Mouse (Mus musculus) small intestine, adult 10 weeks (tissue): Measurements from ENCODE around the gene Jtb. TPM values are rescaled to one million over a fixed set of nuclear protein-coding genes. Genes with fewer than 3 reads are reported as not detected.

Experiments
- polyA plus RNA-seq: library from polyadenylated mRNA; stranded (reverse); fragments of 350-450 nt; fragmentation: Illumina TruSeq; extraction: RNeasy Lipid Tissue Mini Kit (QIAGEN cat#74804); gene quantifications from one replicate; pipeline ENCODE4 v1.2.3, GENCODE M21; 2014; ENCODE audit warnings: low replicate concordance

Jtb gene
- 152 TPM for polyA plus RNA-seq

DNA sequence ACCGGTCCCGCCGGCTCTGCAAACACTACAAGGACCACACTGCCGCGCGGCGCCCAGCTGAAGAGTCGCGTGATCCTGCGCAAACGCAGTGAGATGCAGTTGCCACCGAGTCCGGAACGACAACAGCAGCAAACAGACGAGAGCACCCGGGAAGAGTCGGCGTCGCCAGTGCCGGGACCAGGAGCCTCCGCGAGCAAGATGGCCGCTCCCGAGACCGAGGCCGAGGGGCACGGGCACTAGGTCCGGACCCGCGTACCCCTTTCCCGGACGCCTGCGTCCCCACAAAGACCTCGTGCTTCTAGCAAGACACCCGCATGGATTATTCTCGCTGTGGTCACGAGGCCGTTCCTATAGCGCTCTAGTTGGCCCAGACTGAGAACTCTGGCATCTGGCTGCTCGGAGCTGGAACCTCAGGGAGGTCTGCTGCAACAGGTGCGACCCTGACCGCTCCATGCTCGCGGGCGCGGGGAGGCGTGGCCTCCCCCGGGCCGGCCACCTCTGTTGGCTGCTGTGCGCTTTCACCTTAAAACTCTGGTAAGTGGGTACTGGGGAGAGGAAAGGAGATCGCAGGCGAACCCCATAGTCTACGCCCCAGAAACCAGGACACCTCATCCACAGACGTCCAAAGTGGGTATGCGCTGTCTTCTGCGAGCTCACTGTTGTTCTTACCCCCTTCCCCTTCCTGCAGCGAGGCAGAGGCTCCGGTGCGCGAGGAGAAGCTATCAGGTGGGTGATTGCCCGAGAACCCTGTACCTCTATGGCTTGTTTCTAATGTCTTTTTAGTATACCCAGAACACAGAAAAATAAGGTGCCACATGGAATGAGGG, at the start of gene Jtb:
Gene Jtb, plus strand, starts transcription at position 91 of the 827 bp plus-strand sequence.

DNA sequence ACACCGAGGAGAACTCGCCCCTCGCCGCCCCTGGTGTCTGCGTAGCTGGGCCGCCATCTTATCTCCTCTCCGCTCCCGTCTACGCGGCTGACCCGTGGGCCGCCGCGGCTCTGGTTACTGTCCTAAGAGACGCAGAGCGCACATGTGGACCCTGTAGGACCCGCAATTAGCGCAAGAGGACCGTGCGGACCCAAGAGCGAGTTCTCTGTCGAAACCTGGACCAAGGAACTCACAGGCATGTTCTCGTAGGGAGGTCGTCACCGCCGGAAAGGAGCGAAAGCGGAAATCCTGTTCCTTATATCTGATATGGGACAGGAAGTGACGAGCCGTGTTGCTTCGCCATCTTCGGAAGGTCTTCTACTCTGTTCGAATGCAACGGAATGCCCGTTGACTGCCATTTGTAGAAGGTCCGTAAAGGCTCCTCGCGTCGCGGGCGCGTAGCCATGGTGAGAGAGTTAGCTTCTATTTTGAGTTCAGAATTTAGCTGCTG, 18.0 kb upstream of the Jtb start, which contains the start of the genes Rps27 and Rab13:
Gene Rps27, minus strand, starts transcription at position 275 of the 490 bp plus-strand sequence.
Gene Rab13, plus strand, starts transcription at position 319 of the 490 bp plus-strand sequence.

GRCm38 (mm10) chr3:90242984-90243775, 11.8 kb downstream of the Jtb start, which contains the start of gene Creb3l4:
TSS of gene Creb3l4 (minus strand) at chr3:90243512.

DNA sequence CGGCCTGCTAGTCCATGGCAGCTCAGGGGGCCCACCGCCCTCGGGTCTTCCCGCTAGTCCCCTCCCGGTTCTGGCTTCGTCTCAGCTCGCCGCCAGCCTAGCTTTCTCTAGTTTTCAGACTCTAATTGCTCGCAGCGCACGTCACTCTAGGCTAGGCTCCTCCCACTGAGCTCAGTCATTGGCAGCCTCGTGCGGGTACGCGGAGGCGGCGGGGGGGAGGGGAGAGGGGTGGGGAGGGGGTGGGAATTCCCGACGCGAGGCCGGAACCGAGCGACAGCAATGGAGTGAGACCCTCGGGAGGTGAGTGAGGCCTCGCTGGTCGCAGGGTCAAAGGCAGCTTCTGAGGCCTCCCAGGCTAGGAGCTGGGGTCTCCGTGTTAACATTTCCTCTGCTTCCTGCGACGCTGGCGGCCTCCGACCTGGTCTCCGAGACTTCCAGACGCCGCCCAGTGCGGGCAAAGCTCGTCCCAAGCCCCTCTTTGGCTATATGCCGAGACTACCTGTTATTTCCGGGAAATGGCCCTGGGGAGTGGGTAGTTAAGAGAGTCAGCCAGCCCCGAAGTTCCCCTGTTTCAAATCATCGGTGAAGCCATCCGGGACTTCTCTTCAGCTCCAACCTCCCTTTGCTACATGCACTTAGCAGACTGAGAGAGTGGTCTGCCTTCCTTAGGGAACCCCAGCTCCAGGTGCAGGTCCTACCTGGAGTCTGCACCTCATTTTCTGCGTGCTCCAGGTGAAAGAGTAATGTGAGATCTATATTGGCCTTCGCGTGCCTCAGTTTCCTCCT, 16.8 kb downstream of the Jtb start, which contains the start of gene Slc39a1:
Gene Slc39a1, plus strand, starts transcription at position 213 of the 786 bp plus-strand sequence.

GRCm38 (mm10) chr3:90253653-90254418, 22.4 kb downstream of the Jtb start, which contains the start of gene Crtc2:
TSS of gene Crtc2 (plus strand) at chr3:90254163.

DNA sequence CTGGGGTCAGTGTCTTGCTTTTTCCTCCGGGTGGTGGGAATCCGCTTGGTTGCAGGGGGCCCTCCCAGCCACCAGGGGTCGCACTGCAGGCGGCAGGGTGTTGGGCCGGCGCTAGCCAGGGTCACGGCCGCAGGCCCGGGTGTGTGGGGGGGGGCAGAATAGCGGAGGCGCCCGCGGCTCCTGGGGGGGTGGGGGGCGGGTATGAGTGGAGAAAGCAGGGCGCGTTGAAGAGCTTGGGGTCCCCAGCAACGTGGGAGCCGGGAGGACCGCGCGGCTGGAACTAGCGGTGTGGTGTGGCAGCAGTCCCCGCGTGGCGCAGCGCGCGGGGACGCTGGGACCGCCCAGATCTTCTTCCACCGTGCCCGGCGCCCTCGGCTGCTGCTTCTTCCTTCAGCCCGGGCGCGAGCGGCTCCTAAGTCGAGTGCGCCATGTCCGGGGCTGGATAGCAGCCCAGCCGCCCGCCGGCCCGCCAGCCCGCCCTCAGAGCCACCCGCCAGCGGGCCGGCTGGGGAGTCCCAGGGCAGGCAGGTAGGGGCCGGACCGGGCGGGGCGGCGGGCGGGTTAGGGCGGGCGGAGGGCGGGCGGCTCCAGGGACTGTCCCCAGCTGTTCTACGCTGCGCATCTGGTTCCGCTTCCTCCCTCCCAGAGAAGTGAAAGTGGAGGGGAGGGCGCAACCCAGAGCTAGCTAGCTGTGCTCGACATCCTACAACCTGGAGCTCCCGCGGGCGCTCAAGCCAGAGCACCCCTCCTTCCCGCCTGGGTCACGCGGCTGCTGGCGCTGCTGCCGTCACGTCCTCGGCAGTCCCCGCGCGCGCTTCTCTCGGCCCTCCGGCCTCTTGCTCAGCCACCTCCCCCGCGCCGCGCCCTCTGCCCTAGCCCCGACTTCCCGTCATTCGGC, 33.9 kb downstream of the Jtb start, which contains the start of gene Dennd4b:
Gene Dennd4b, plus strand, starts transcription at position 152 of the 898 bp plus-strand sequence.

Other genes with a start within 250 kb of the Jtb start
- 26.7 TPM for gene Hax1, start 232.8 kb upstream of the Jtb start, polyA plus RNA-seq
- 86.9 TPM for gene 4933434E20Rik, start 180.0 kb upstream of the Jtb start, polyA plus RNA-seq
- gene Ubap2l, start 179.0 kb upstream of the Jtb start, polyA plus RNA-seq: 60.7 TPM
- gene Tpm3, start 158.9 kb upstream of the Jtb start, polyA plus RNA-seq: 255 TPM
- 0.07 TPM for gene Nup210l, start 127.5 kb upstream of the Jtb start, polyA plus RNA-seq
- gene Rps27, start 17.9 kb upstream of the Jtb start, polyA plus RNA-seq: 848 TPM
- 2.2 TPM for gene Rab13, start 17.9 kb upstream of the Jtb start, polyA plus RNA-seq
- gene Creb3l4, start 11.9 kb downstream of the Jtb start, polyA plus RNA-seq: 3.1 TPM
- gene Slc39a1, start 16.6 kb downstream of the Jtb start, polyA plus RNA-seq: 62.4 TPM
- gene Crtc2, start 22.6 kb downstream of the Jtb start, polyA plus RNA-seq: 10.5 TPM
- 0.48 TPM for gene Dennd4b, start 33.6 kb downstream of the Jtb start, polyA plus RNA-seq
- 20.5 TPM for gene Gatad2b, start 61.6 kb downstream of the Jtb start, polyA plus RNA-seq
- gene Slc27a3, start 158.3 kb downstream of the Jtb start, polyA plus RNA-seq: not detected
- gene Ints3, start 202.0 kb downstream of the Jtb start, polyA plus RNA-seq: 8.9 TPM
- 1.4 TPM for gene Npr1, start 234.3 kb downstream of the Jtb start, polyA plus RNA-seq
- 30.4 TPM for gene Ilf2, start 244.5 kb downstream of the Jtb start, polyA plus RNA-seq